Mouse (Mus musculus) hindlimb bud, embryonic 11.5 days (tissue): ENCODE measurements at regions not wholly inside any gene's neighbourhood (a gene's known extent, or its start where the extent isn't known, plus 50 kb on each side); places are given as distances from the start of the nearest gene placed in this dataset.

Experiments
- DNase-seq: peaks from one replicate; pipeline ENCODE4 v3.0.0-alpha.2; 2012; ENCODE audit warnings: low read depth, low spot score; ENCODE audit errors: extremely low spot score

GRCm38 (mm10) chr2:17290709-17291108 lies 440.6 kb downstream of the Nebl start:
- no peak for DNase-seq

GRCm38 (mm10) chr2:17287598-17287997 lies 443.7 kb downstream of the Nebl start:
- DNase-seq = no peak

GRCm38 (mm10) chr2:17249960-17250359 lies 481.3 kb downstream of the Nebl start:
- peak; percentile 28 for DNase-seq

GRCm38 (mm10) chr2:17245821-17246220 lies 485.4 kb downstream of the Nebl start:
- DNase-seq = no peak

- no peak for DNase-seq
Measured at GRCm38 (mm10) chr2:17215607-17216006, 515.7 kb downstream of the Nebl start.

- DNase-seq = no peak
Measured at GRCm38 (mm10) chr2:17214881-17215280, 516.4 kb downstream of the Nebl start.

GRCm38 (mm10) chr2:17212566-17212965 lies 518.7 kb downstream of the Nebl start:
- DNase-seq = no peak

GRCm38 (mm10) chr2:17211105-17211504 lies 520.2 kb downstream of the Nebl start:
- DNase-seq = no peak

- DNase-seq = no peak
Measured at GRCm38 (mm10) chr2:17193611-17194010, 537.7 kb downstream of the Nebl start.

- DNase-seq = no peak
Measured at GRCm38 (mm10) chr2:17189169-17189568, 542.1 kb downstream of the Nebl start.

- DNase-seq = no peak
Measured at GRCm38 (mm10) chr2:17187822-17188221, 543.4 kb downstream of the Nebl start.

GRCm38 (mm10) chr2:17183696-17184095 lies 547.6 kb downstream of the Nebl start:
- no peak for DNase-seq

- no peak for DNase-seq
Measured at GRCm38 (mm10) chr2:17181597-17181996, 549.7 kb downstream of the Nebl start.

GRCm38 (mm10) chr2:17168896-17169295 lies 562.4 kb downstream of the Nebl start:
- no peak for DNase-seq

- DNase-seq = no peak
Measured at GRCm38 (mm10) chr2:17165016-17165415, 566.2 kb downstream of the Nebl start.

GRCm38 (mm10) chr2:17158463-17158862 lies 572.8 kb downstream of the Nebl start:
- no peak for DNase-seq

- no peak for DNase-seq
Measured at GRCm38 (mm10) chr2:17157336-17157735, 573.9 kb downstream of the Nebl start.

- DNase-seq = no peak
Measured at GRCm38 (mm10) chr2:17155596-17155995, 575.7 kb downstream of the Nebl start.

- no peak for DNase-seq
Measured at GRCm38 (mm10) chr2:17123626-17124025, 607.6 kb downstream of the Nebl start.

GRCm38 (mm10) chr2:17117292-17117691 lies 614.0 kb downstream of the Nebl start:
- DNase-seq = no peak

- no peak for DNase-seq
Measured at GRCm38 (mm10) chr2:17111177-17111576, 620.1 kb downstream of the Nebl start.

GRCm38 (mm10) chr2:17101161-17101560 lies 630.1 kb downstream of the Nebl start:
- no peak for DNase-seq

- DNase-seq = no peak
Measured at GRCm38 (mm10) chr2:17097546-17097945, 633.7 kb downstream of the Nebl start.

GRCm38 (mm10) chr2:17091454-17091853 lies 639.8 kb downstream of the Nebl start:
- DNase-seq = no peak
